Mouse (Mus musculus): ENCODE data around the gene Igsf21. TPM values are rescaled to one million over a fixed set of nuclear protein-coding genes. Genes with fewer than 3 reads are reported as not detected.

Igsf21 gene
- polyA plus RNA-seq, 1 experiment from 2014 or later: 2.9 TPM

DNA sequence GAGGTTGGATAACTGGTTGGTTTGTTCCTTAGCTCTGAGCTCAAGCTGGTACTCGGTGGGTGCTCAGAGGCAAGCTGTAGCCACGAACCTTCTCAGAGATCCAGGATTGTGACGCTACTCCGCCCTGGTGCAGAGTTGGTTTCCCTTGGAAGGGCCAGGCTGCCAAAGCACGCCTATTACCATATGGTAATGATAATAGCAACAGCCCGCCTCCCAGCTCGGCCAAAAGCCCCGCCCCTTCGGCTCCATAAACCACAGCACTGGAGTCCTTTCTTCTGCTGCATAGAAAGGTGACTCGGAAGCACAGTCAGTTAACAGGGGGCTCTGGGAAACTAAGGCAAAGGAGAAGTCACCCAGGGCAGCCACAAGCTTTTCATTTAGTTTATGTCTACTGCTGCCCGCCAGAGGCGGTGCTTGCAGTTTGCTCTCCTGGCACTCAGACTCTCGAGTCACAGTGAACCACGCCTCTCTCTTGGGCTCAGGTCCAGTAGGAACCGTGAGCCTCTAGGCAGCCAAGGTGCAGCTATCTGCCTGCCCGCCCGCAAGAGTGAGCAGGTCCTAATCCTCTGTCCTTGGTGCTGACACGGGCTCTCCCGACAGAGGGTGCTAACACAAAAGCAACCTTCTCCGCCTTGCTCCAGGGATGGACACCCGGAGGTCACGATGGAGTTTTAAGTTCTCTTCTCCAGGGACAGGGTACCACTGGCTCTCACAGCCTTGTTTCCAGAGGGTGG, 2.6 kb upstream of the Igsf21 start:
- H3K9ac ChIP-seq: no peak overlapping the region
- peaks cover 20% of the 10 kb centered on the region for H3K4me1 ChIP-seq
- H3K27ac ChIP-seq: no peak overlapping the region
- H3K4me3 ChIP-seq: no peak overlapping the region
- H3K36me3 ChIP-seq: no peaks in the 10 kb centered on the region
- no peaks in the 10 kb centered on the region for H3K9me3 ChIP-seq
- 6% methylated on average over 22 of the region's 22 CpGs for WGBS
- no peak overlapping the region for H3K4me2 ChIP-seq (replicated peaks)
- H3K27me3 ChIP-seq: peaks cover 63% of the 10 kb centered on the region
- ATAC-seq (ENCODE audit: insufficient number of reproducible peaks, insufficient read depth, low FRiP score, low TSS enrichment): no peak

DNA sequence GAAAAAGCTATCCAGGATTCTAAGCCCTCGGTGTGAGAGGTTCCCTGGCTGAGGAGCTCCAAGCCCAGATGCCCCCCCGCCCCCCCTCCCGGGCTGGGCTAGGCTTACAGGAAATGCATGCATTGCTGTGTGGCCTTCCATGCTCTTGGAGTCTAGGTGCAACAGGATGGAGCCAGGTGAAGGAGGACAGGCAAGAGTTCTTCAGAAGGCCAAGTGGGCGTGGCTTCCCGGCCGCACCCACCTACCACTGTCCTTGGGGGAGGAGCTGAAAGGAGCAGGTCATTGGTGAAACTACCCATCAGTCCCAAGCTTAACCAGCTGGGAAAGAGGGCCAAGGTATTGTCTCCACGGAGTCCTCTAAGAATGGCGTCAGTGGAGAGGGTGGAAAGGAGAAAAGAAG, 1.8 kb upstream of the Igsf21 start:
- ATAC-seq (ENCODE audit: insufficient number of reproducible peaks, insufficient read depth, low FRiP score, low TSS enrichment): no peak
- H3K4me2 ChIP-seq (replicated peaks): no peak overlapping the region
- H3K36me3 ChIP-seq: no peaks in the 10 kb centered on the region
- H3K27ac ChIP-seq: no peak overlapping the region
- 5% methylated on average over 8 of the region's 8 CpGs for WGBS
- no peaks in the 10 kb centered on the region for H3K9me3 ChIP-seq
- no peak overlapping the region for H3K9ac ChIP-seq
- peaks cover 20% of the 10 kb centered on the region for H3K4me1 ChIP-seq
- peaks cover 71% of the 10 kb centered on the region for H3K27me3 ChIP-seq
- H3K4me3 ChIP-seq: no peak overlapping the region

DNA sequence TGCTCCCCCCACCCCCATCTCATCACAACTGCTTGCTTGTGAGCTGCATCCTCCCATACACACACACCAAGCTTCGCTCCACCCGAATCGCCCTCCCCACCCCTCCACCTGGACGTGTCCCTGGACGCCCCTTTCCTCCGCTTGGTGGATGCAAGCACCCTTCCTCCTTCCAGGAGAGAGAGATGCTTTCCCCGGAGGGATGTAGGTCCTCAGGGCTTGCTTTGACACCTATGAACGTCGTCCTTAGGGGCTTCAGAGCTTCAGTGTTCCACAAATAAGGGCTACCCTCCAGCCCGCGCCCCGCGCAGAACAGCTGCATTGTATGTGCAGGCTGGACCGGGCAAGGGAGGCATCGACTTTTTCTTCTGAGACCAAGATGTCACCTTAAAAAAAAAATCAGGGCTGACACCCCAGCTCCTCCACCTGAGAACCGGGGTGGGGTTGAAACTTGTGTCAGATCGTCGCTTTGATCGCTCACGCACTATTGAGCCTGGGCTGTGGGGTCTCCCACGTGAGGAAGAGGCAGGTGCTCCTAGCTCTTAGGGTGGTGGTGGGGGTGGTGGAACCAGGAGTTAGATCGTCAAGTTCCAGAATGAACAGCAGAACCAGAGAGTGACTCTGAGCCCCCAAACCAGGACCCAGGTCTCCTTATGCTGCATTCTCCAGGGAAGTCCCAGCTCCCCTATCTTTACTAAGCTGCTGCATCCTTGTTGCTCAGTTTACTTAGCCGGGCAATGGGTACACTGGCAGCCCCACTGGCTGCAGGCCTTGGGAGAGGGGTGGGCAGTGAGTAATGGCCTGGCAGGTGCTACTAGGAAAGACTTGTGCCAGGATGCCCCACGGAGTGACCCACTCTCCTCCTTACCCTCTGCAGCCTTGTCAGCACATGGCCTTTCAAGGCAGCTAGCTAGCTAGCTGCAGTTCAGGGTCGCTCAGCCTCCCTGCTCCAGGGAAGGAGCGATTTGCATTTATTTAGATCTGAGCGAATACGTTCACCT, 721 bp upstream of the Igsf21 start:
- Histone ChIP-seq H3K36me3 (no peaks in the 10 kb centered on the region), H3K27ac (no peak overlapping the region), H3K4me1 (peaks cover 20% of the 10 kb centered on the region), H3K27me3 (peaks cover 82% of the 10 kb centered on the region), H3K4me3 (peak overlapping the region; percentile 32), H3K4me2 (replicated peaks) (peak overlapping the region; percentile 60), H3K9me3 (no peaks in the 10 kb centered on the region), H3K9ac (no peak overlapping the region; the same call in 1 of the 2 replicates)
- ATAC-seq (ENCODE audit: insufficient number of reproducible peaks, insufficient read depth, low FRiP score, low TSS enrichment): no peak
- WGBS: 8% methylated on average over 28 of the region's 28 CpGs

DNA sequence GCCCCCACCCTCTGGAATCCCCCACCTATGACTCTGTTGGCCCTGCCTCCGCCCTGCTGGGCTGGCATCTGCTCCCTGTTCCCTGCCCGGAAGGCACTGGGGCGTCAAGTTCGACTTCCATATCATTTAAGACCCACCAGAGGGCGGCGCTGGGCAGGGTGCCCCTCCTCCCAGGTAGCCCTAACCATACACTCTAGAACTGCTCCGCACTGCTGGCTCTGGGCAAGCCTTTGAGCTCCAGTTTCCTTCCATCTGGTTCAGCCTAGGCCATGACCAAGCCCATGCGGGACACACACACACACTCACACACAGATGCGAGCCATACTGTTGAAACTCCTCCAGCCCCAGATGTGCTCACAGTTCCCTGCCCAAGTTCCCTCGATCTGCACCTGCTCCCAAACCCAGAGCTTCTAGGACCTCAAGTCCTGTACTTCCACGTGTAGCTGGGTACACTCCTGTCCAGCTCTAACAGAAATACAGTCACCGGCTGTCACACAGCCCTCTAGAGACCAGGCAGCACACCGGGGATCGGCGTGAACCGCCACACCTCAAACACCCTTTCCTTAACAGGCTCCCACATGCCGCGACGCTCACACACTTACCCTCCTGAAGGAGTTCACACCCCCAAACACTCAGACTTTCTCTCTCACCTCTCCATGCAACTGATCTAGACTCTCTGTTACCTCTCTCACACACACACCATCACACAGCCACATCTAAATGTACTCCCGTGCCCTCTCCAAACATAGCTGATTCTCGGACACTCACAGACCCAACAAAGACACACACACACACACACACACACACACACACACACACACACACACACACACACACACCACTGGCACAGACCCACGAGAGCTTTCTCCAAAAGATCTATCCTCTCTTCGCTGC, 1.1 kb downstream of the Igsf21 start:
- no peak overlapping the region for H3K27ac ChIP-seq
- H3K9ac ChIP-seq: 0 out of 2 replicates have a peak overlapping the region, but pooled peaks have one; percentile 30
- no peak for ATAC-seq (ENCODE audit: insufficient number of reproducible peaks, insufficient read depth, low FRiP score, low TSS enrichment)
- H3K9me3 ChIP-seq: no peaks in the 10 kb centered on the region
- peak overlapping the region; percentile 60 for H3K4me2 ChIP-seq (replicated peaks)
- peaks cover 20% of the 10 kb centered on the region for H3K4me1 ChIP-seq
- H3K27me3 ChIP-seq: peaks cover 91% of the 10 kb centered on the region
- H3K4me3 ChIP-seq: peak overlapping the region; percentile 32
- no peaks in the 10 kb centered on the region for H3K36me3 ChIP-seq
- 5% methylated on average over 22 of the region's 23 CpGs for WGBS

DNA sequence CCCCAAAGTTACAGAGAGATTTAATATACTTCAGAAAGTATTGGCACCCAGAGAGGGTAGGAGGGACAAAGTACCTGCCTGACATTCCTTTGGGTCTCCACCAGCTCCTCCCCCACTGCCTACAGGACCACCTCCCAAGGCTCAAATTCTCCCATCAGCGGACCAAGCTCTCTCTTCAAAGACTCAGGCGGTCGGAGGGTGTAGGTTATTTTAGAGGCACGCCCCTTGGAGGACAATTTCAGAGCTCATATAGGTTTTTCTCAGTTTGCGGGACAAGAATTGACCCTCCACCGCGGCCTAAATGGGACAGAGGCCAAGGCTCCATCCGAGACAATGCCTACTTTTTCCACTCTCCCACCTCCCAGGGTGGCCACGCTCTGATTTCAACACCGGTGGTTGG, 1.7 kb downstream of the Igsf21 start:
- peaks cover 84% of the 10 kb centered on the region for H3K27me3 ChIP-seq
- H3K4me3 ChIP-seq: no peak overlapping the region
- H3K27ac ChIP-seq: no peak overlapping the region
- H3K4me1 ChIP-seq: peaks cover 20% of the 10 kb centered on the region
- H3K4me2 ChIP-seq (replicated peaks): 0 out of 2 replicates have a peak overlapping the region, but pooled peaks have one; percentile 5
- 4% methylated on average over 10 of the region's 10 CpGs for WGBS
- no peak for ATAC-seq (ENCODE audit: insufficient number of reproducible peaks, insufficient read depth, low FRiP score, low TSS enrichment)
- H3K9me3 ChIP-seq: no peaks in the 10 kb centered on the region
- no peaks in the 10 kb centered on the region for H3K36me3 ChIP-seq
- H3K9ac ChIP-seq: no peak overlapping the region

DNA sequence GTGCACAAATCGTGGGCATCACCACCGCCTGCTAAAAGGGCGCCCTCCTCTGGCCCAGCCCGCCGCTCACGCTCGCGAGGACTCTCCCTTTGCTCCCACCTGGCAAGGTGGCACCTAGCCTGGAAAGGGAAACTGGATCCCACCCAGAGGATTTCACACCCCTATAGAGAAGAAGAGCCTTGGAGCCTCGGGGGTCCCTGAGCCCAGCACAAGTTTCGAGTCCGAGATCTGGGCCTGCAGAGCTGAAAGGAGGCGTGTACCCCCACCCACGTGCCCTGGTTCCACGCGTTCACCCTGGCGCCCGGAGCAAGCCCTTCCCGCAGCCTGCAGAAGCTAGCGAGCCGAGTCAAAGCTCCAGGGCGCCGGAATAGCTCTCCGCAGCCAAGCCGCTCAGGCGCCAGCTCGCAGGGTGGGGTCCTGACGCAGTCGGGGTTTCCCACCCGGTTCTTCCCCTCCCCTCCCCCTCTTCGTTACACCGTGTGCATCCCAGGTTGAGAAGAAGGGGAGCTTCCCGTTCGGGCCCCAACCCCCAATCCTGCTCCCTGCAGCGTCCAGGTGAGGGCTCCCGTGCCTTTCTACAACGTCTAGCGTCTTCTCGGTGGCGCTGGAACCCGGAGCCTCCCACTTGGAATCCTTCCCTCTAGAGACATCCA, 2.3 kb downstream of the Igsf21 start:
- Histone ChIP-seq H3K4me1 (peaks cover 20% of the 10 kb centered on the region), H3K4me3 (no peak overlapping the region; the same call in 1 of the 2 replicates), H3K27ac (no peak overlapping the region), H3K9me3 (no peaks in the 10 kb centered on the region), H3K27me3 (peaks cover 79% of the 10 kb centered on the region), H3K4me2 (replicated peaks) (0 out of 2 replicates have a peak overlapping the region, but pooled peaks have one; percentile 5), H3K9ac (no peak overlapping the region), H3K36me3 (no peaks in the 10 kb centered on the region)
- WGBS: 3% methylated on average over 40 of the region's 40 CpGs
- no peak for ATAC-seq (ENCODE audit: insufficient number of reproducible peaks, insufficient read depth, low FRiP score, low TSS enrichment)

DNA sequence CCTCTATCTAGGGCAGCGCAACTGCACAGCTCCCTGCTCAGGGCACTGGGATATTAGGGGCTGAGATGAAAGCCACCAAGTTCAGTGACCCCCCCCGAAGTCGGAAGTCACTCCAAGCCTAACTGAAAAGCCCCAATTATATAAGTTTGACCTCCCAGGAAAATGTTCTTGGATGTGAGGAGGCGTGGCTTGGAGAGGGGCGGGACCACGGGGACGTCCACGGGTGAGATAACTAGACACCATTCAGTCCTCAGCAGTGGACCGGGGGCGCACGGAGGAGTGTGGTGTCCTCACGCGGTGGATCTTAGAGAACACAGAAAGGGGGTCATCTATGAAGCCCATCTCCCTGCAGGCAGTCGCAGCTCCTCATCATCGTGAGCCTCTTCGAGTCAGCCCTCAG, 3.4 kb downstream of the Igsf21 start:
- H3K27ac ChIP-seq: no peak overlapping the region
- peaks cover 20% of the 10 kb centered on the region for H3K4me1 ChIP-seq

DNA sequence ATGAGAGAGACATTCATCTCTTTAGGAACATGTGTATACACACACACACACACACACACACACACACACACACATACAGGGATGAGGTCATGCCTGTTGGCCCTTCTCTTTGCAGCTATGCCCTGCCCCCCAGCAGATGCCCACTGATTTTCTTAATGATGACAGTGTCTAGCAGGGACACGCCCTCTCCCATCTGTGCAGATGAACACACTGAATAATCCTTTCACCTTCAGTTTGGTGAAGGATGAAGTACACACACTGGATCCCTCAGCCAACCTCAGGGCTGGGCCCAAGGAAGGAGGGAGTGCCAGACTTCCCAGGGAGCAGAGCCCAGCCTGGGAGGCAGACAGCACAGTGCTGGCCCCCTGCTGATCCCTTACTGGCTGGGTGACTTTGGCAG, 4.3 kb downstream of the Igsf21 start:
- peaks cover 65% of the 10 kb centered on the region for H3K27me3 ChIP-seq
- H3K4me1 ChIP-seq: peaks cover 21% of the 10 kb centered on the region
- no peak overlapping the region for H3K9ac ChIP-seq
- H3K36me3 ChIP-seq: no peaks in the 10 kb centered on the region
- no peak for ATAC-seq (ENCODE audit: insufficient number of reproducible peaks, insufficient read depth, low FRiP score, low TSS enrichment)
- H3K4me2 ChIP-seq (replicated peaks): no peak overlapping the region
- 75% methylated on average over 1 of the region's 1 CpGs for WGBS
- H3K9me3 ChIP-seq: no peaks in the 10 kb centered on the region
- H3K27ac ChIP-seq: no peak overlapping the region
- no peak overlapping the region for H3K4me3 ChIP-seq

More for the DNA sequence above, 3.4 kb downstream of the Igsf21 start:
- H3K9ac ChIP-seq: no peak overlapping the region
- H3K27me3 ChIP-seq: peaks cover 68% of the 10 kb centered on the region
- whole genome bisulfite sequencing: 16% methylated on average over 16 of the region's 16 CpGs
- no peak overlapping the region for H3K4me3 ChIP-seq
- H3K36me3 ChIP-seq: no peaks in the 10 kb centered on the region
- no peaks in the 10 kb centered on the region for H3K9me3 ChIP-seq
- ATAC-seq (ENCODE audit: insufficient number of reproducible peaks, insufficient read depth, low FRiP score, low TSS enrichment): no peak
- H3K4me2 ChIP-seq (replicated peaks): no peak overlapping the region

DNA sequence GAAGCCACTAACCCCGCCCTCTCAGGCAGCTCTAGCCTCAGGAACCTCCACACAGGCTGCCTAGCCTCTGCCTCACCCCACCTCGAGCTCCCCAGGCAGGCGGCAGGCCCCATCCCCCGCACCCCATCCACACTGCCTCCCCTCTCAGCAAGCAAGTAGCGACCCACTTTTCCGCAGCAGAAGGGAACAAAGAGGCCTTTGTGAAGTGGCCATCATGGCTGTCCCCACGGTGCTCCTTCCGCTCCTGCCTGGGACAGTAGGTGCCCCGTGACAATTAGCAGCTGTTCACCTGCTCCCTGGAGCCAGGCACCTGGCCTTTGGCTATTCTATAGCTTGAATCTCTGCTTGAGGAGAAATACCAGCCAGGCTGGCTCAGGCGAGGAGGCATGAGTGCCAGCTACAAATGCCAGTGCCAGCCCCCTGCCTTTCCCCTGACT, 9.3 kb downstream of the Igsf21 start:
- H3K36me3 ChIP-seq: no peaks in the 10 kb centered on the region
- 10% methylated on average over 10 of the region's 10 CpGs for WGBS
- H3K9me3 ChIP-seq: no peaks in the 10 kb centered on the region
- ATAC-seq (ENCODE audit: insufficient number of reproducible peaks, insufficient read depth, low FRiP score, low TSS enrichment): no peak
- H3K4me2 ChIP-seq (replicated peaks): no peak overlapping the region
- peaks cover 17% of the 10 kb centered on the region for H3K27me3 ChIP-seq
- H3K4me1 ChIP-seq: 0 out of 2 replicates have a peak, but pooled peaks cover 4% of the 10 kb centered on the region
- no peak overlapping the region for H3K27ac ChIP-seq
- H3K9ac ChIP-seq: no peak overlapping the region
- H3K4me3 ChIP-seq: no peak overlapping the region

DNA sequence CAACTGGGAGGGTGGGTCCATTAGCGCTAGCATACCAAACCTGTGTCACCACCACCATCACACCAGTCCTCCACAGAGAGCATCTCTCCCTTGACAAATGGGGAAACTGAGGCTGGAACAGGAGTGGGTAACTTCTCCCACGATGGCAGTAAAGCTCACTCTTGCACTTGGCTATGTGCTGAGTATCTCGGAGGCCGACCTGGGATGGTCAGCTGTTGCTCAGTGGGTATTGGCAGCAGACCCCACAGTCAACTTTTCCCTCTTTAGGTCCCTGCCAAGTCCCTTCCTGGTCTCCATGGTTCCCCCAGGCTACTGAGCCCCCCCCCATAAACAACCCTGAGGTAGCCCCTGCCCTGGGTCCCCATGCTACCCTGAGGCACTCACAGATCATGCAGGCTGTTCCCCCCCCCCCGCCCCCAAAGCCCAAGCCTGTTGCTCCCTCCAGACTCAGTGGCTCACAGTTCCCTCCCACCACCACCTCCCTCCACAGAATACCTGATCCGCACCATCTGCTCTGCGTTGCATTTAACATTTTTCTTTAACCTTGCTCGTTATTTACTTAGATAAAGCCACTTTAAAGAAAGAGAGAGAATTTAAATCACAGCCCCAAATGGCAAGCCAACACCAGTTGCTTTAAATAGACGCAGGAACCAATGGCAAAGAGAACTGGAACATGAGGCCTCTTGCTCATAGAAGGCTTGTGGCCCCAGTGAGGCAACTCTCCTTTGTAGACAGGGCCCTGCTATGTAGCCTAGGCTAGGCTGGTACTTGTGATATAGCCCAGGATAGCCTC, 11.0 kb downstream of the Igsf21 start:
- no peak overlapping the region for H3K4me3 ChIP-seq
- ATAC-seq (ENCODE audit: insufficient number of reproducible peaks, insufficient read depth, low FRiP score, low TSS enrichment): no peak
- H3K36me3 ChIP-seq: no peaks in the 10 kb centered on the region
- H3K4me2 ChIP-seq (replicated peaks): no peak overlapping the region
- WGBS: 66% methylated on average over 9 of the region's 9 CpGs
- H3K27ac ChIP-seq: no peak overlapping the region
- H3K9me3 ChIP-seq: no peaks in the 10 kb centered on the region
- 0 out of 2 replicates have a peak, but pooled peaks cover 8% of the 10 kb centered on the region for H3K27me3 ChIP-seq
- no peak overlapping the region for H3K9ac ChIP-seq
- 0 out of 2 replicates have a peak, but pooled peaks cover 4% of the 10 kb centered on the region for H3K4me1 ChIP-seq
